Mouse (Mus musculus) heart, embryonic 13.5 days (tissue): ENCODE measurements around the gene 1700069L16Rik. TPM values are rescaled to one million over a fixed set of nuclear protein-coding genes. Genes with fewer than 3 reads are reported as not detected.

Source experiments
- ATAC-seq: fragments of 200-750 bp; cut with Nextera tagmentation; 2 replicates; pipeline ENCODE4 v1.8.0; 2017; ENCODE audit warnings: moderate TSS enrichment; ENCODE audit not compliant: insufficient number of reproducible peaks, low FRiP score, low TSS enrichment; ENCODE audit errors: extremely low read depth
- H3K27ac ChIP-seq: fragments of 300-500 bp; sonication (generic); replicated peaks from 2 replicates; pipeline ENCODE4 v1.5.1; 2015; ENCODE audit warnings: moderate library complexity, mild to moderate bottlenecking, inconsistent platforms
- H3K27me3 ChIP-seq: fragments of 300-500 bp; sonication (generic); replicated peaks from 2 replicates; pipeline ENCODE4 v1.6.1; 2015; ENCODE audit warnings: mild to moderate bottlenecking, inconsistent platforms
- H3K36me3 ChIP-seq: fragments of 300-500 bp; sonication (generic); 2 replicates; pipeline ENCODE4 v1.6.1; 2015; ENCODE audit warnings: mild to moderate bottlenecking, inconsistent platforms
- H3K4me1 ChIP-seq: fragments of 300-500 bp; sonication (generic); 2 replicates; pipeline ENCODE4 v1.6.1; 2015; ENCODE audit warnings: inconsistent platforms
- H3K4me2 ChIP-seq: fragments of 300-500 bp; sonication (generic); 2 replicates; pipeline ENCODE4 v1.6.1; 2015; ENCODE audit warnings: inconsistent platforms, mild to moderate bottlenecking, moderate library complexity
- H3K4me3 ChIP-seq: fragments of 300-500 bp; sonication (generic); 2 replicates; pipeline ENCODE4 v1.5.1; 2015; ENCODE audit warnings: moderate library complexity, mild to moderate bottlenecking, inconsistent platforms
- H3K9ac ChIP-seq: fragments of 300-500 bp; sonication (generic); 2 replicates; pipeline ENCODE4 v1.6.1; 2015; ENCODE audit warnings: inconsistent platforms, mild to moderate bottlenecking, moderate library complexity
- H3K9me3 ChIP-seq: fragments of 300-500 bp; sonication (generic); 2 replicates; pipeline ENCODE4 v1.6.1; 2016; ENCODE audit warnings: inconsistent platforms
- WGBS: fragments of 180-500 bp; shearing (Covaris S2); methylation state at CpG from one replicate; pipeline ENCODE4 v1.1.7; 2015; ENCODE audit warnings: mixed read lengths; 5-methylcytosine and 5-hydroxymethylcytosine counted together
- polyA plus RNA-seq: library from polyadenylated mRNA; unstranded; fragments of >200 nt; fragmentation: Nextera tagmentation; extraction: Ambion mirVana; gene quantifications from 2 replicates; pipeline ENCODE4 v1.2.1, GENCODE M21; 2015

The 1700069L16Rik gene
- polyA plus RNA-seq, 1 experiment from 2014 or later, result not detected

- no peak for ATAC-seq
- H3K9ac ChIP-seq, result no peak overlapping the region
- H3K4me1 ChIP-seq, result no peaks in the 10 kb centered on the region
- no peaks in the 10 kb centered on the region for H3K36me3 ChIP-seq
- peaks cover 6% of the 10 kb centered on the region; the same call in 1 of the 2 replicates for H3K9me3 ChIP-seq
- no peaks in the 10 kb centered on the region for H3K27me3 ChIP-seq
- no peak overlapping the region for H3K27ac ChIP-seq
- H3K4me3 ChIP-seq, result no peak overlapping the region
- 59% methylated on average over 3 of the region's 3 CpGs for WGBS
- no peak overlapping the region for H3K4me2 ChIP-seq
Observed at GRCm38 (mm10) chr5:113682472-113682871, 42.1 kb downstream of the 1700069L16Rik start.

GRCm38 (mm10) chr5:113681219-113681618, 43.4 kb downstream of the 1700069L16Rik start:
- 71% methylated on average over 14 of the region's 14 CpGs for WGBS
- H3K27me3 ChIP-seq, result no peaks in the 10 kb centered on the region

GRCm38 (mm10) chr5:113679509-113679908, 45.1 kb downstream of the 1700069L16Rik start:
- no peak for ATAC-seq

More at GRCm38 (mm10) chr5:113681219-113681618, 43.4 kb downstream of the 1700069L16Rik start:
- no peaks in the 10 kb centered on the region for H3K36me3 ChIP-seq
- H3K9me3 ChIP-seq, result peaks cover 6% of the 10 kb centered on the region; the same call in 1 of the 2 replicates
- no peak overlapping the region for H3K9ac ChIP-seq
- no peak overlapping the region for H3K4me2 ChIP-seq
- no peak overlapping the region for H3K4me3 ChIP-seq
- H3K27ac ChIP-seq, result no peak overlapping the region
- no peak for ATAC-seq
- no peaks in the 10 kb centered on the region for H3K4me1 ChIP-seq

GRCm38 (mm10) chr5:113678743-113679452, 45.7 kb downstream of the 1700069L16Rik start:
- Histone ChIP-seq H3K4me2 (no peak overlapping the region), H3K36me3 (no peaks in the 10 kb centered on the region)

More at GRCm38 (mm10) chr5:113679509-113679908, 45.1 kb downstream of the 1700069L16Rik start:
- Histone ChIP-seq H3K36me3 (no peaks in the 10 kb centered on the region), H3K27me3 (no peaks in the 10 kb centered on the region; the same call in 1 of the 2 replicates), H3K4me3 (no peak overlapping the region), H3K4me1 (no peaks in the 10 kb centered on the region), H3K9ac (no peak overlapping the region), H3K9me3 (peaks cover 6% of the 10 kb centered on the region; the same call in 1 of the 2 replicates), H3K4me2 (no peak overlapping the region), H3K27ac (no peak overlapping the region)
- 87% methylated on average over 4 of the region's 4 CpGs for WGBS

GRCm38 (mm10) chr5:113677541-113677940, 47.0 kb downstream of the 1700069L16Rik start:
- Histone ChIP-seq H3K4me1 (no peaks in the 10 kb centered on the region), H3K27me3 (peaks cover 7% of the 10 kb centered on the region; the same call in 1 of the 2 replicates), H3K9me3 (peaks cover 6% of the 10 kb centered on the region; the same call in 1 of the 2 replicates), H3K4me2 (no peak overlapping the region), H3K9ac (no peak overlapping the region), H3K4me3 (no peak overlapping the region), H3K36me3 (no peaks in the 10 kb centered on the region), H3K27ac (no peak overlapping the region)
- no peak for ATAC-seq
- WGBS, result 81% methylated on average over 5 of the region's 7 CpGs

More at GRCm38 (mm10) chr5:113678743-113679452, 45.7 kb downstream of the 1700069L16Rik start:
- Histone ChIP-seq H3K27me3 (no peaks in the 10 kb centered on the region; the same call in 1 of the 2 replicates), H3K9me3 (peaks cover 6% of the 10 kb centered on the region; the same call in 1 of the 2 replicates), H3K4me1 (no peaks in the 10 kb centered on the region), H3K4me3 (no peak overlapping the region), H3K27ac (no peak overlapping the region), H3K9ac (no peak overlapping the region)
- WGBS, result 80% methylated on average over 10 of the region's 10 CpGs
- ATAC-seq, result no peak

GRCm38 (mm10) chr5:113674851-113675250, 49.7 kb downstream of the 1700069L16Rik start:
- Histone ChIP-seq H3K4me3 (no peak overlapping the region), H3K27me3 (peaks cover 7% of the 10 kb centered on the region; the same call in 1 of the 2 replicates), H3K27ac (no peak overlapping the region), H3K36me3 (no peaks in the 10 kb centered on the region), H3K9ac (no peak overlapping the region), H3K4me2 (no peak overlapping the region), H3K9me3 (no peaks in the 10 kb centered on the region), H3K4me1 (no peaks in the 10 kb centered on the region)
- WGBS, result 54% methylated on average over 7 of the region's 7 CpGs
- no peak for ATAC-seq

GRCm38 (mm10) chr5:113672456-113672855, 52.1 kb downstream of the 1700069L16Rik start:
- Histone ChIP-seq H3K4me3 (no peak overlapping the region), H3K9ac (no peak overlapping the region), H3K27ac (no peak overlapping the region), H3K4me1 (no peaks in the 10 kb centered on the region), H3K36me3 (no peaks in the 10 kb centered on the region), H3K4me2 (no peak overlapping the region), H3K9me3 (0 out of 2 replicates have a peak, but pooled peaks cover 2% of the 10 kb centered on the region), H3K27me3 (peaks cover 7% of the 10 kb centered on the region; the same call in 1 of the 2 replicates)
- WGBS, result 70% methylated on average over 7 of the region's 7 CpGs
- ATAC-seq, result no peak

- H3K27me3 ChIP-seq, result peaks cover 7% of the 10 kb centered on the region; the same call in 1 of the 2 replicates
- 0 out of 2 replicates have a peak, but pooled peaks cover 2% of the 10 kb centered on the region for H3K9me3 ChIP-seq
- H3K4me3 ChIP-seq, result no peak overlapping the region
- WGBS, result 77% methylated on average over 6 of the region's 6 CpGs
- no peaks in the 10 kb centered on the region for H3K36me3 ChIP-seq
- ATAC-seq, result no peak
- no peak overlapping the region for H3K27ac ChIP-seq
- H3K4me2 ChIP-seq, result no peak overlapping the region
- H3K4me1 ChIP-seq, result no peaks in the 10 kb centered on the region
- no peak overlapping the region for H3K9ac ChIP-seq
Observed at GRCm38 (mm10) chr5:113670597-113670996, 54.0 kb downstream of the 1700069L16Rik start.

GRCm38 (mm10) chr5:113670110-113670509, 54.5 kb downstream of the 1700069L16Rik start:
- no peaks in the 10 kb centered on the region for H3K4me1 ChIP-seq
- peaks cover 7% of the 10 kb centered on the region; the same call in 1 of the 2 replicates for H3K27me3 ChIP-seq
- H3K36me3 ChIP-seq, result no peaks in the 10 kb centered on the region
- no peak overlapping the region for H3K4me3 ChIP-seq
- 0 out of 2 replicates have a peak, but pooled peaks cover 2% of the 10 kb centered on the region for H3K9me3 ChIP-seq
- no peak for ATAC-seq
- WGBS, result 55% methylated on average over 3 of the region's 3 CpGs
- no peak overlapping the region for H3K4me2 ChIP-seq
- H3K9ac ChIP-seq, result no peak overlapping the region
- no peak overlapping the region for H3K27ac ChIP-seq

GRCm38 (mm10) chr5:113664629-113665195, 59.9 kb downstream of the 1700069L16Rik start:
- peaks cover 6% of the 10 kb centered on the region; the same call in 1 of the 2 replicates for H3K9me3 ChIP-seq
- ATAC-seq, result no peak

GRCm38 (mm10) chr5:113664127-113664526, 60.4 kb downstream of the 1700069L16Rik start:
- H3K9me3 ChIP-seq, result peaks cover 7% of the 10 kb centered on the region; the same call in 1 of the 2 replicates
- no peak overlapping the region for H3K27ac ChIP-seq
- WGBS, result 82% methylated on average over 6 of the region's 6 CpGs
- H3K4me3 ChIP-seq, result no peak overlapping the region
- H3K4me2 ChIP-seq, result no peak overlapping the region
- no peak overlapping the region for H3K9ac ChIP-seq
- no peak for ATAC-seq
- H3K36me3 ChIP-seq, result no peaks in the 10 kb centered on the region
- H3K4me1 ChIP-seq, result no peaks in the 10 kb centered on the region
- H3K27me3 ChIP-seq, result peaks cover 8% of the 10 kb centered on the region; the same call in 1 of the 2 replicates

More at GRCm38 (mm10) chr5:113664629-113665195, 59.9 kb downstream of the 1700069L16Rik start:
- Histone ChIP-seq H3K4me2 (no peak overlapping the region), H3K27ac (no peak overlapping the region), H3K4me3 (no peak overlapping the region), H3K9ac (no peak overlapping the region), H3K36me3 (no peaks in the 10 kb centered on the region), H3K4me1 (no peaks in the 10 kb centered on the region), H3K27me3 (peaks cover 8% of the 10 kb centered on the region; the same call in 1 of the 2 replicates)
- WGBS, result 70% methylated on average over 12 of the region's 12 CpGs
